In the genomic region with DNA sequence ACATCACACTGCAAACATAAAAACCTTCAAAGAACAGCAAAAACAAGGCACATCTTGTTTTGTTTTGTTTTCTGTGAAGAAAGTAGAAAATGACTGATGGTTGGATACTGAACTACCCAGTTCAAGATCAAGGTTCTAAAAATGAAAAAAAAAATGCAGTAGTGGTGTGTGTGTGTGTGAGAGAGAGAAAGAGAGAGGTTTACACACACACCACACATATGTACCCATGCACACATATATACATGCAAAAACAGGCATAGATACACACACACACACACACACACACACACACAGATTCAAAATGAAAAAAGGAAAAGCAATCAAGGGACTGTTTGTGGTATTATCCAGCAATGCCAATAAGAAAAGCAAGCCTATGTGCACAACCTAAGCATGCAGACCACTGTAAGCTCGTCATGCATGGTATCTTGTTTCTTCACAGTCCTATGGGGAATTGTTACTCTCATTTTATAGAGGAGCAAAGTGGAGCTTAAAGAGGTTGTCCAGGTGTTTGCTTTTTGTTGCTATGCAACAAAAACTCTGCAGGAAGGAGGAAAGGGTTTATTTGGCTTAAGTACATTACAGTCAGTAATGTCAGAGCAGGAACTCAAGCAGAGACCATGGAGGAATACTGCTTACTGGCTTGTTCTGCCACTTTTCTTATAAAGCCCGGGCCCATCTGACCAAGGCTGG, we compare ENCODE assay signal across 18 mouse cellular contexts. TPM values are rescaled to one million over a fixed set of nuclear protein-coding genes. Genes with fewer than 3 reads are reported as not detected.
"Had no signal": no experiment of that assay in that cellular context is flagged by ENCODE, and none has a peak within 500 bp of the region (broad histone marks: within the 10 kb centered on the region; RNA-seq: fewer than 3 reads in every experiment).

No protein-coding gene starts in this region.

- H3K9ac ChIP-seq: liver, embryonic 12.5 days; liver, embryonic 15.5 days; lung, embryonic 15.5 days; midbrain, embryonic 12.5 days; midbrain, embryonic 15.5 days had no signal

- ATAC-seq: intestine, postnatal 0 days; liver, embryonic 12.5 days; midbrain, embryonic 15.5 days had no signal

- H3K36me3 ChIP-seq: liver, embryonic 15.5 days; lung, embryonic 15.5 days had no signal

- H3K4me1 ChIP-seq: liver, embryonic 12.5 days; liver, embryonic 15.5 days; midbrain, embryonic 12.5 days; midbrain, embryonic 15.5 days had no signal

- H3K27me3 ChIP-seq: liver, embryonic 12.5 days; liver, embryonic 15.5 days; lung, embryonic 15.5 days; midbrain, embryonic 12.5 days; midbrain, embryonic 15.5 days had no signal

- H3K27ac ChIP-seq: kidney, postnatal 0 days; layer of hippocampus, adult 2 months; liver, embryonic 12.5 days; liver, embryonic 15.5 days; lung, embryonic 15.5 days; macrophage; midbrain, embryonic 12.5 days; midbrain, embryonic 15.5 days had no signal

- DNase-seq: kidney, adult 2 months; kidney, postnatal 25 days; layer of hippocampus, adult 9-11 months; lung, adult 18-20 months; lung, postnatal 14 days; thymus, adult 18-20 months; thymus, postnatal 36 days had no signal

- H3K4me3 ChIP-seq: layer of hippocampus, adult 2 months; liver, embryonic 12.5 days; liver, embryonic 15.5 days; lung, embryonic 15.5 days; midbrain, embryonic 12.5 days; midbrain, embryonic 15.5 days had no signal

- H3K4me2 ChIP-seq: liver, embryonic 12.5 days; liver, embryonic 15.5 days; lung, embryonic 15.5 days; midbrain, embryonic 12.5 days; midbrain, embryonic 15.5 days had no signal

- H3K9me3 ChIP-seq: liver, embryonic 12.5 days; liver, embryonic 15.5 days; lung, embryonic 15.5 days; midbrain, embryonic 12.5 days; midbrain, embryonic 15.5 days had no signal

RNA-seq across cellular contexts. Expression of a gene that starts 57.5 kb away (rescaled TPM):
- polyA plus RNA-seq: limb, embryonic 11.5 days; liver, embryonic 12.5 days; liver, embryonic 15.5 days; macrophage; spleen, adult 2 months had no signal
